Mouse (Mus musculus): ENCODE measurements around the gene 1700016C15Rik. TPM values are rescaled to one million over a fixed set of nuclear protein-coding genes. Genes with fewer than 3 reads are reported as not detected.
A peak's percentile ranks its signal among the peaks of the same experiment; 100 is the strongest.

The 1700016C15Rik gene
- polyA plus RNA-seq, 2 experiments = not detected

- peaks cover 7% of the 10 kb centered on the region for H3K4me1 ChIP-seq (ENCODE audit: control insufficient read depth, insufficient read depth, low read length)
- no peak overlapping the region for H3K9ac ChIP-seq (ENCODE audit: low read depth, low read length, severe bottlenecking)
- H3K27ac ChIP-seq (replicated peaks; ENCODE audit: low read depth, low read length) = no peak overlapping the region
- H3K4me3 ChIP-seq (replicated peaks; ENCODE audit: low read length) = no peak overlapping the region
- no peaks in the 10 kb centered on the region for H3K27me3 ChIP-seq (ENCODE audit: control insufficient read depth, insufficient read depth, low read length)
- no peak for TF ChIP-seq POLR2A (IDR thresholded peaks at IDR 0.05; ENCODE audit: borderline replicate concordance, extremely low read depth, insufficient read depth, insufficient read length)
- WGBS = 80% methylated on average over 3 of the region's 3 CpGs
- DNase-seq (ENCODE audit: low spot score) = no peak
- H3K36me3 ChIP-seq (ENCODE audit: control insufficient read depth, insufficient read depth, low read length) = no peaks in the 10 kb centered on the region
- H3K9me3 ChIP-seq (ENCODE audit: control insufficient read depth, low read length) = peaks cover 8% of the 10 kb centered on the region; the same call in 1 of the 2 replicates
- no peak for ATAC-seq (ENCODE audit: low FRiP score, low read depth)
- H3K4me2 ChIP-seq (replicated peaks; ENCODE audit: low read depth, low read length, severe bottlenecking) = no peak overlapping the region
Measured at GRCm38 (mm10) chr1:177792835-177793234, 63.2 kb downstream of the 1700016C15Rik start.

GRCm38 (mm10) chr1:177794866-177795265 lies 65.3 kb downstream of the 1700016C15Rik start:
- DNase-seq (ENCODE audit: low spot score) (no peak), ATAC-seq (ENCODE audit: low FRiP score, low read depth) (no peak)
- H3K27ac ChIP-seq (replicated peaks; ENCODE audit: low read depth, low read length) = no peak overlapping the region
- 5% methylated on average over 8 of the region's 8 CpGs for WGBS
- peaks cover 7% of the 10 kb centered on the region for H3K4me1 ChIP-seq (ENCODE audit: control insufficient read depth, insufficient read depth, low read length)
- no peaks in the 10 kb centered on the region for H3K9me3 ChIP-seq (ENCODE audit: control insufficient read depth, low read length)
- peak overlapping the region; percentile 92 for H3K4me3 ChIP-seq (replicated peaks; ENCODE audit: low read length)
- no peak for TF ChIP-seq POLR2A (IDR thresholded peaks at IDR 0.05; ENCODE audit: borderline replicate concordance, extremely low read depth, insufficient read depth, insufficient read length)
- no peaks in the 10 kb centered on the region for H3K27me3 ChIP-seq (ENCODE audit: control insufficient read depth, insufficient read depth, low read length)
- H3K4me2 ChIP-seq (replicated peaks; ENCODE audit: low read depth, low read length, severe bottlenecking) = peak overlapping the region; percentile 67
- no peaks in the 10 kb centered on the region for H3K36me3 ChIP-seq (ENCODE audit: control insufficient read depth, insufficient read depth, low read length)
- peak overlapping the region; percentile 85 for H3K9ac ChIP-seq (ENCODE audit: low read depth, low read length, severe bottlenecking)

GRCm38 (mm10) chr1:177795421-177796192 lies 66.0 kb downstream of the 1700016C15Rik start:
- H3K27me3 ChIP-seq (ENCODE audit: control insufficient read depth, insufficient read depth, low read length) = no peaks in the 10 kb centered on the region
- H3K4me3 ChIP-seq (replicated peaks; ENCODE audit: low read length) = peak overlapping the region; percentile 92
- H3K4me1 ChIP-seq (ENCODE audit: control insufficient read depth, insufficient read depth, low read length) = peaks cover 7% of the 10 kb centered on the region
- H3K9ac ChIP-seq (ENCODE audit: low read depth, low read length, severe bottlenecking) = peak overlapping the region; percentile 85
- peak overlapping the region; percentile 67 for H3K4me2 ChIP-seq (replicated peaks; ENCODE audit: low read depth, low read length, severe bottlenecking)
- DNase-seq (ENCODE audit: low spot score) (peak; percentile 50), ATAC-seq (ENCODE audit: low FRiP score, low read depth) (peak; percentile 7)
- 2% methylated on average over 27 of the region's 41 CpGs for WGBS
- TF ChIP-seq POLR2A (IDR thresholded peaks at IDR 0.05; ENCODE audit: borderline replicate concordance, extremely low read depth, insufficient read depth, insufficient read length) = no peak
- H3K9me3 ChIP-seq (ENCODE audit: control insufficient read depth, low read length) = no peaks in the 10 kb centered on the region
- H3K36me3 ChIP-seq (ENCODE audit: control insufficient read depth, insufficient read depth, low read length) = no peaks in the 10 kb centered on the region
- H3K27ac ChIP-seq (replicated peaks; ENCODE audit: low read depth, low read length) = peak overlapping the region; percentile 91

- H3K4me2 ChIP-seq (replicated peaks; ENCODE audit: low read depth, low read length, severe bottlenecking) = peak within 1 kb of the TSS; percentile 67
- ATAC-seq (ENCODE audit: low FRiP score, low read depth) (peak; percentile 98), DNase-seq (ENCODE audit: low spot score) (peak; percentile 97)
- peaks cover 7% of the 10 kb centered on the region for H3K4me1 ChIP-seq (ENCODE audit: control insufficient read depth, insufficient read depth, low read length)
- H3K27ac ChIP-seq (replicated peaks; ENCODE audit: low read depth, low read length) = peak within 1 kb of the TSS; percentile 91
- 0 out of 2 replicates have a peak, but pooled peaks have one; percentile 66 for TF ChIP-seq POLR2A (IDR thresholded peaks at IDR 0.05; ENCODE audit: borderline replicate concordance, extremely low read depth, insufficient read depth, insufficient read length)
- no peaks in the 10 kb centered on the region for H3K27me3 ChIP-seq (ENCODE audit: control insufficient read depth, insufficient read depth, low read length)
- WGBS = under 1% methylated on average over 39 of the region's 64 CpGs
- H3K9me3 ChIP-seq (ENCODE audit: control insufficient read depth, low read length) = no peaks in the 10 kb centered on the region
- H3K36me3 ChIP-seq (ENCODE audit: control insufficient read depth, insufficient read depth, low read length) = no peaks in the 10 kb centered on the region
- H3K4me3 ChIP-seq (replicated peaks; ENCODE audit: low read length) = peak within 1 kb of the TSS; percentile 92
- H3K9ac ChIP-seq (ENCODE audit: low read depth, low read length, severe bottlenecking) = peak within 1 kb of the TSS; percentile 85
Measured at GRCm38 (mm10) chr1:177796193-177796939, 66.8 kb downstream of the 1700016C15Rik start, which contains the start of gene Adss. Adss (minus strand) TSS chr1:177796511.

GRCm38 (mm10) chr1:177797151-177797755 lies 67.6 kb downstream of the 1700016C15Rik start:
- no peaks in the 10 kb centered on the region for H3K9me3 ChIP-seq (ENCODE audit: control insufficient read depth, low read length)
- H3K27ac ChIP-seq (replicated peaks; ENCODE audit: low read depth, low read length) = no peak overlapping the region
- TF ChIP-seq POLR2A (IDR thresholded peaks at IDR 0.05; ENCODE audit: borderline replicate concordance, extremely low read depth, insufficient read depth, insufficient read length) = no peak
- H3K36me3 ChIP-seq (ENCODE audit: control insufficient read depth, insufficient read depth, low read length) = no peaks in the 10 kb centered on the region
- ATAC-seq (ENCODE audit: low FRiP score, low read depth) = no peak
- no peak overlapping the region for H3K4me3 ChIP-seq (replicated peaks; ENCODE audit: low read length)
- no peak overlapping the region for H3K9ac ChIP-seq (ENCODE audit: low read depth, low read length, severe bottlenecking)
- H3K4me2 ChIP-seq (replicated peaks; ENCODE audit: low read depth, low read length, severe bottlenecking) = peak overlapping the region; percentile 20; the same call in 1 of the 2 replicates
- WGBS = 70% methylated on average over 8 of the region's 8 CpGs
- DNase-seq (ENCODE audit: low spot score) = peak; percentile 51
- peaks cover 7% of the 10 kb centered on the region for H3K4me1 ChIP-seq (ENCODE audit: control insufficient read depth, insufficient read depth, low read length)
- no peaks in the 10 kb centered on the region for H3K27me3 ChIP-seq (ENCODE audit: control insufficient read depth, insufficient read depth, low read length)

Other genes starting within 250 kb of the 1700016C15Rik start
- gene Adss, start 66.7 kb downstream of the 1700016C15Rik start, polyA plus RNA-seq (2012; rRNA removed) = 36.9 and 40.0 TPM in 2 replicates
- 50.1 and 55.8 TPM in 2 replicates for gene Adss, start 66.7 kb downstream of the 1700016C15Rik start, polyA plus RNA-seq (2014; fragmentation: Nextera tagmentation; extraction: Ambion mirVana)